Mouse (Mus musculus): ENCODE measurements around the gene Ap3m1.

Ap3m1 gene

GRCm38 (mm10) chr14:21013800-21014334 is 38.4 kb downstream of the Ap3m1 start:
- no peak for DNase-seq (ENCODE audit: low read depth, low spot score)

- no peak for DNase-seq (ENCODE audit: low read depth, low spot score)
These were observed 52.7 kb downstream of the Ap3m1 start for GRCm38 (mm10) chr14:20999617-21000016.

DNA sequence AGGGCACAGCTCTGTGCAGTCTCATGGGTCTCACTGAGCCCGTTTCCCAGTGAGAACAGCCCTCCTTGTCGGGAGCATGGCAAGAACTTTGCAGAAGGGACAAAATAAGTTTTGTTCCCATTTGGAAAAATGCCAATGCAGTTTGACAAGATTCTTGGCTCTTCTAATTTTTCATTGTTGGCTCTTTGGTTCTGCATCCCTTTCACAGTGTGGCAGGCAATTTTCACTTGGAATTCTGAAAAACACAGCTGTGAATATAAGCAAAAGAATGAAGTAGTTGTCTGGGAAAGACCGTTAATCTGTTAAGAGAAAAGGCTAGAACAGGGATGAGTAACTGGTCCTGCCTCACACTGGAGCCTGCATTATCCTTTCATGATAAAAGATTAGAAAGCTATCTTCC is 54.8 kb downstream of the Ap3m1 start:
- DNase-seq (ENCODE audit: low read depth, low spot score): no peak

DNA sequence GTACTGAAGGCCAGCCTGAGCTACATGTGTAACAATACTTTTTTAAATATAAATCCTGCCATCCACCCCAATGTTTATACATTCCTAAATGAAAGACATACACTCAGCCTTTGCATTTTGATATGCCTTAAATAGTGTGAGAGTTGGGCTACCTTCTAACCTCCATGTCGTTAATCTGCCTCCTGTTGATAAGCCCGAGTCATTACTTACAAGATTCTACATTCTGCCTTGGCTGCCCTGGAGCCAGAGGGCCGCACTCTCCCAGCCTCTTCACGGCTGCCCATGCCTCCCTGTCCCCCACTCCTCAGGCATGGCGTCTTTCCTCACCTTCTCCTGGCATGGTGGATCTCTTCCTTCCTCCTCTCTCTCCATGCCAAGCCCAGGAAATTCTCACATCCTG is 55.9 kb downstream of the Ap3m1 start:
- DNase-seq (ENCODE audit: low read depth, low spot score): no peak

DNA sequence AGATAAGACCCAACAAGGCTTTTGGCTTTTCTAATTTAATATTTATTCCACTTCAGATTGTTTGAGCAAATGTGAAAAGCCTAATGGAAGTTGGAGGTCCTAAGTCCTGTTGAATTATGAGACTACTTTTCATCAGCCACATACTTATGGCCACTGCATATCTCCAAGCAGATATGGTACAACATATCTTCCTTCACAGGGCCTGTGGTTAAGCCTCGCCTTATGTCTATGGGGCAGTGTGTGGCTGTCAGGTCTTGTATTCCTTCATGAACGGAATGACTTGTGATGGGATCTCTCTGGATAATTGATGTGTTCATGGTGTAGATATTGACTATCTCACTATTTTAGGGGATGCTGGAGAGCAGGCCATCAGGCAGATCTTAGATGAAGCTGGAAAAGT is 56.8 kb downstream of the Ap3m1 start:
- DNase-seq (ENCODE audit: low read depth, low spot score): no peak

- DNase-seq (ENCODE audit: low read depth, low spot score): no peak
These were observed 57.8 kb downstream of the Ap3m1 start for GRCm38 (mm10) chr14:20994475-20994874.

DNA sequence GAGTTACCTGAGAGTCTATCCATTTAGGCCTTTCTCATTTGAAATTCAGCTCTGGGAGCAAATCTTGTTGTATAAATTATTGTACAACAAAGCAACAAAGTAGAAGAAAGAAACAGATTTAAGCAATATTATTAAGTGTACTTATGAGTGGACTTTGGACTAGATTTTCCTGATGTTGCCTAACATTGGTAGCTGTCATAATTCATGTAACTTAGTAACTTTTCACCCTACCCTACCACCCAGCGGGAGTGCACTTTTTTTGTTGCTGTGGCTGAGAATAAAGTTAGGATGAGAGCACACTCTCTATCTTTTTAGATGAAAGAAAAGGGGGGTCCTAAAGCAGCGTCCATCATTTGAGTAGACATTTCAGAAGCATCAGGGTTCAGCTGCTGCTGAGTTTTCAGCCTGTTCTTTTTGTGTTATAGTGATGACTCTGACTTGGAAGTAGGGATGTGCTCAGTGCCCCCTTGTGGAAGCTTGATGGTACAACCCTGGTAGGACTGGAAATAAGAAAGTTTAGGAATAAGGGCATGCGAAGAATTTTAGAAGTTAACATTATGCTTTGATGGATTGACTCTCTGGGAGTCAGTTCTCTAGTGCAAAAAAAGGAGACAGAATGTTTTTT is 59.1 kb downstream of the Ap3m1 start:
- DNase-seq (ENCODE audit: low read depth, low spot score): peak; percentile 46

DNA sequence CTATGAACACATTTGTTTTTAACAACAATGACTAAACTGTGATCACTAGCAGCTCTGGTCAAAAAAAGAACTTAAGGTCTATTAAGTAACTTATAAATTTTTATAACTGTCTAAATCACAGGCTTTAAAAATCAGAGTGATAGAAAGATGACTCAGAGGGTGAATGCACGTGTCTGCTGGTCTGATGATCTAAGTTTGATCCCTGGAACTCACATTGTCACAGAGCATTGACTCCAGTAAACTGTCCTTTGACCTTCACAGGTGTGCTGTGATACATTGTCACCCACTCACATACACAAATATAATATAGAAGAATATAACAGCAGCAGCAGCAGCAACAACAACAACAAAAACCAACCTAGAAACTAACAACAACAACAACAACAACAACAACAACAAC is 60.8 kb downstream of the Ap3m1 start:
- DNase-seq (ENCODE audit: low read depth, low spot score): no peak

GRCm38 (mm10) chr14:20985482-20985881 is 66.8 kb downstream of the Ap3m1 start:
- no peak for DNase-seq (ENCODE audit: low read depth, low spot score)

GRCm38 (mm10) chr14:20983832-20984231 is 68.5 kb downstream of the Ap3m1 start:
- no peak for DNase-seq (ENCODE audit: low read depth, low spot score)

Measured in embryo, embryonic 11.5 days (tissue).